Mouse (Mus musculus) yolk sac, embryonic 10.5 days (tissue): Measurements from ENCODE around the gene Flrt2.

Experiments used
- DNase-seq: peaks from one replicate; pipeline ENCODE4 v3.0.0-alpha.2; 2017; ENCODE audit warnings: low spot score

The Flrt2 gene

GRCm38 (mm10) chr12:95737571-95737970 lies 45.5 kb downstream of the Flrt2 start:
- no peak for DNase-seq

GRCm38 (mm10) chr12:95738031-95738430 lies 46.0 kb downstream of the Flrt2 start:
- DNase-seq: no peak

GRCm38 (mm10) chr12:95738491-95739135 lies 46.6 kb downstream of the Flrt2 start:
- DNase-seq: no peak

- DNase-seq: no peak
These were observed 47.7 kb downstream of the Flrt2 start for GRCm38 (mm10) chr12:95739739-95740138.

GRCm38 (mm10) chr12:95741296-95741695 lies 49.3 kb downstream of the Flrt2 start:
- DNase-seq: no peak

GRCm38 (mm10) chr12:95744307-95744706 lies 52.3 kb downstream of the Flrt2 start:
- DNase-seq: no peak

GRCm38 (mm10) chr12:95746856-95747579 lies 55.0 kb downstream of the Flrt2 start:
- DNase-seq: no peak

GRCm38 (mm10) chr12:95748760-95749159 lies 56.7 kb downstream of the Flrt2 start:
- no peak for DNase-seq

GRCm38 (mm10) chr12:95749248-95749647 lies 57.2 kb downstream of the Flrt2 start:
- DNase-seq: no peak

- no peak for DNase-seq
These were observed 67.3 kb downstream of the Flrt2 start for GRCm38 (mm10) chr12:95759212-95759746.

- DNase-seq: no peak
These were observed 73.2 kb downstream of the Flrt2 start for GRCm38 (mm10) chr12:95765255-95765654.

GRCm38 (mm10) chr12:95769041-95769440 lies 77.0 kb downstream of the Flrt2 start:
- DNase-seq: no peak

- no peak for DNase-seq
These were observed 78.2 kb downstream of the Flrt2 start for GRCm38 (mm10) chr12:95770251-95770650.

GRCm38 (mm10) chr12:95790146-95790545 lies 98.1 kb downstream of the Flrt2 start:
- no peak for DNase-seq

- DNase-seq: no peak
These were observed 124.6 kb downstream of the Flrt2 start for GRCm38 (mm10) chr12:95816660-95817059.
